Mouse (Mus musculus): ENCODE measurements around the gene Ppig.
A peak's percentile ranks its signal among the peaks of the same experiment; 100 is the strongest.

The Ppig gene

GRCm38 (mm10) chr2:69764716-69765115 lies 42.4 kb downstream of the Ppig start:
- DNase-seq: no peak

DNA sequence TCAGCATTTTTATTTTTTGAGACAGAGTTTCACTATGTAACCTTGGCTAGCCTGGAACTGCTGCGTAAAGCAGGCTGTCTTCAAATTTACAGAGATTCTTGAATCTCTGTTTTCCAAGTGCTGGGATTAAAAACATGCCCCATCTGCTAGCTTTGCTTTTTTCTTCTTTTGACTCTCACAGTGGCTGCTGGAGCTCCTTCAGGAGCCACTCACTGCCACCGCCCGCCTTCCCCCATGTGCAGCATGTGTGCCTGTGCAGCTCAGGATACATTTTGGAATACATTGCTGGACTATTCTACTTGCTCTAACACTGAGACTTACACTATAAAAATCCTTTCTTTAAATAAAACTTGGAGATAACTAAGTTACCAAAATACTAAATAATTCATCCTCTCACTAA lies 51.0 kb downstream of the Ppig start:
- DNase-seq: no peak

- no peak for DNase-seq
Measured at GRCm38 (mm10) chr2:69777985-69778835, 55.9 kb downstream of the Ppig start.

- DNase-seq: peak; percentile 63
Measured at GRCm38 (mm10) chr2:69778836-69779177, 56.5 kb downstream of the Ppig start.

GRCm38 (mm10) chr2:69788974-69789373 lies 66.6 kb downstream of the Ppig start:
- no peak for DNase-seq

DNA sequence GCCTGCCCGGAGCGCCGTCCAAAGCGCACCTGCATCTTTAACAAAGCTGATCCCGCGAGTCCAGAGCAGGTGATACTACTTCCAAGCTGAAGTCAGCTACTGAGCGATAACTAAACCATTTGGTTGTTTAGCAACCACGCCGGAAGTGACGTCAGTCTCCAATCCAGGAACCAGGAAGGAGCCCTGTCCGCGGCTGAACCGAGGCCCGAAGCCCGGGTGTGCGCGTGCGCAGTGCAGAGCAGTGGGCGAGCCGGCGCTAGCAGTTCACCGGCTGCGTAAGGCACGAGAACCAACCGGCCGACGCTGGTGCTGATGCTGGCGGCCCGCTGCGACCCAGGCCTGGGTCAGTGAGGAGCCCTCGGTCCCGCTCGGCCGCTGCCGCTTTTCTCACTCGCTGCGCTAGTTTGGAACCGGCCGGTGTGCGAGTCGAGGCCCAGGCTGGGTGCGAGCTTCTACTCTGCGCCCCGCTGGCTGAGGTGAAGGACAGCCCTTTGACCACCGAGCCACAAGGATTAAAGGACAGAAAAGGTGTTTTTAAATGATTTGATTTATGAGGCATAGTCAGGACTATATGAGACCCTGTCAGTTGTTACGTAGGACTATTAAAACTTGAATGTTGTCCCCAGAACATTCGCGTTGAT lies 67.2 kb downstream of the Ppig start, which contains the start of the genes Ccdc173 and Phospho2:
Ccdc173 (minus strand) TSS at position 147 of the 641 bp plus-strand sequence.
Phospho2 (plus strand) TSS at position 195 of the 641 bp plus-strand sequence.
- peak; percentile 99 for DNase-seq

GRCm38 (mm10) chr2:69790285-69790684 lies 67.9 kb downstream of the Ppig start:
- peak; percentile 92 for DNase-seq

- DNase-seq: no peak
Measured at GRCm38 (mm10) chr2:69790722-69791121, 68.4 kb downstream of the Ppig start.

- peak; percentile 78 for DNase-seq
Measured at GRCm38 (mm10) chr2:69802911-69803312, 80.6 kb downstream of the Ppig start.

All from kidney, postnatal 10 days (tissue).